Mouse (Mus musculus) thymus, adult 2 months (tissue): ENCODE measurements around the gene Ech1. TPM values are rescaled to one million over a fixed set of nuclear protein-coding genes. Genes with fewer than 3 reads are reported as not detected.

ENCODE experiments used
- DNase-seq: peaks from one replicate; pipeline ENCODE4 v3.0.0; 2021
- H3K27ac ChIP-seq: fragments of 200-500 bp; 2 replicates; pipeline ENCODE4 v1.5.1; 2012; ENCODE audit warnings: low read length, control low read depth; ENCODE audit not compliant: control insufficient read depth, insufficient read depth
- H3K27me3 ChIP-seq: fragments of 200-500 bp; 2 replicates; pipeline ENCODE4 v1.6.1; 2012; ENCODE audit warnings: mild to moderate bottlenecking, low read length, moderate library complexity, mixed read lengths; ENCODE audit not compliant: control insufficient read depth, insufficient read depth
- H3K36me3 ChIP-seq: fragments of 200-500 bp; 2 replicates; pipeline ENCODE4 v1.6.1; 2012; ENCODE audit warnings: mild to moderate bottlenecking, low read length, moderate library complexity; ENCODE audit not compliant: control insufficient read depth, insufficient read depth
- H3K4me1 ChIP-seq: fragments of 200-500 bp; replicated peaks from 2 replicates; pipeline ENCODE4 v1.6.1; 2012; ENCODE audit warnings: low read length; ENCODE audit not compliant: control insufficient read depth, insufficient read depth
- H3K4me3 ChIP-seq: fragments of 200-500 bp; 2 replicates; pipeline ENCODE4 v1.5.1; 2012; ENCODE audit warnings: mild to moderate bottlenecking, low read length, control low read depth, moderate library complexity; ENCODE audit not compliant: control insufficient read depth, insufficient read depth
- CTCF ChIP-seq: fragments of 200-500 bp; IDR thresholded peaks from 2 replicates; pipeline ENCODE4 v1.5.1; 2012; ENCODE audit warnings: mild to moderate bottlenecking, control low read depth, low read length, moderate library complexity, borderline replicate concordance; ENCODE audit not compliant: control insufficient read depth, poor library complexity, insufficient read depth; ENCODE audit errors: extremely low read depth
- POLR2A ChIP-seq: fragments of 200-500 bp; IDR thresholded peaks from 2 replicates; pipeline ENCODE4 v1.6.1; 2012; ENCODE audit warnings: mild to moderate bottlenecking, low read length, control low read depth, moderate library complexity; ENCODE audit not compliant: control insufficient read depth, poor library complexity, insufficient read depth; ENCODE audit errors: extremely low read depth
- WGBS: fragments of 180-500 bp; shearing (Covaris S2); methylation state at CpG from one replicate; pipeline ENCODE4 v1.1.7; 2018; 5-methylcytosine and 5-hydroxymethylcytosine counted together
- polyA plus RNA-seq: library from polyadenylated mRNA; depleted of rRNA; stranded (reverse); fragments of >200 nt; gene quantifications from 2 replicates; pipeline ENCODE4 v1.2.3, GENCODE M21; 2012; rRNA removed

The Ech1 gene
- polyA plus RNA-seq = 287 and 359 TPM in 2 replicates

DNA sequence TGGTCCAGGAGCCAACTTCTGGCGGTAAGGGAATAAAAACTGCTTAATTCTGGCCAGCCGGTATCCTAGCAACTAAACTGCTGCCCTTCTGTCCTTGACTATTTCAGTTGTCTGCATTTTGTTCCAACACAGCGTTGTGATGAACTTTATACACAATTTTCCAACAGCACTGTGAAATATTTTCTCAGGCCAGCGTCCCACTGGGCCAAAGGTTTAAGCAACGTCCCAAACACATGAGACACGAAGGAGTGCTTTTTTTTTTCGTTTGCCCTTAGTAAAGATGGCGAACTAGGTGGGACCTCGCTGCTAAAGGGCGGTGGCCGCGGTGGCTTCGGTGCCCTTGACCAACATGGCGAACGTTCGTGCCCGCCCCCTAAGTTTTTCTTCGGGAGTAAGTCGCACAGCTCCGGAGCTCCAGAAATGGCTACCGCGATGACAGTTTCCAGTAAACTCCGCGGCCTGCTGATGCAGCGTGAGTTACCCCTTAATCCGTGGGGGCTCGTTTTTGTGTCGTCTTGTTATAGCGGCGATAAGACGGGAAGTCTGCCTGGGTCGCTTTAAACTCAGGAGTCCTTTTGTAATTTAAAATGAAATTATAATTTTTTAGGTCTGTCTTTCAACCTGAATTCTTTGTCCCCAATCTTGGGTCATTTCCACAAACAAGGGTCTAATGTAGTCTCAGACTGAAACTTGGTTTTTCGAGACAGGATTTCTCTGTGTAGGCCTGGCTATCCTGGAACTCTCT lies at the start of gene Ech1:
Ech1 (plus strand) TSS at position 277 of the 745 bp plus-strand sequence.
- H3K4me3 ChIP-seq = peak within 1 kb of the TSS; percentile 55
- peaks cover 21% of the 10 kb centered on the region for H3K4me1 ChIP-seq
- TF ChIP-seq POLR2A (peak; percentile 42; the same call in 1 of the 2 replicates), CTCF (no peak)

DNA sequence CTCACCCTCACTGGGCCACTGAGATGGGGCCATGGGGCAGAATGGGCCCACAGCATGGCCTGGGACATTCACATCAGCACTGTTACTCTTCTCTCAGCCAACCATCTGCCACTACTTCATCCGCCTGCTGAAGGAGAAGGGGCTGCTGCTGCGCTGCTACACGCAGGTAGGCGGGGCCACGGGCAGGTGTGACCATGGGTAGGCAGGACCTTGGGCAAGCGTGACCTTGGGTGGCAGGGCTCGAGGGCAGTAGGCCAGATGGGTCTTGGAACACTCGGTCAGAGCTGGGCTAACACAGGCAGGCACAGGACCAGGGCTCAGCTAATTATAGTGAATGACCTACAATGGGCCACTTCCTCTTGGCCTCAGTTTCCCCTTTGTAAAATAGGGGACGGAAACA lies 46.2 kb upstream of the Ech1 start:
- Histone ChIP-seq H3K4me1 (peaks cover 31% of the 10 kb centered on the region), H3K27me3 (no peaks in the 10 kb centered on the region), H3K4me3 (no peak overlapping the region), H3K36me3 (no peaks in the 10 kb centered on the region), H3K27ac (no peak overlapping the region)
- WGBS = 97% methylated on average over 9 of the region's 9 CpGs
- DNase-seq = no peak
- TF ChIP-seq POLR2A (no peak), CTCF (no peak)

More for the DNA sequence above, at the start of gene Ech1:
- Histone ChIP-seq H3K36me3 (peaks cover 30% of the 10 kb centered on the region), H3K27me3 (no peaks in the 10 kb centered on the region), H3K27ac (peak within 1 kb of the TSS; percentile 52)
- peak; percentile 87 for DNase-seq
- 2% methylated on average over 33 of the region's 33 CpGs for WGBS

DNA sequence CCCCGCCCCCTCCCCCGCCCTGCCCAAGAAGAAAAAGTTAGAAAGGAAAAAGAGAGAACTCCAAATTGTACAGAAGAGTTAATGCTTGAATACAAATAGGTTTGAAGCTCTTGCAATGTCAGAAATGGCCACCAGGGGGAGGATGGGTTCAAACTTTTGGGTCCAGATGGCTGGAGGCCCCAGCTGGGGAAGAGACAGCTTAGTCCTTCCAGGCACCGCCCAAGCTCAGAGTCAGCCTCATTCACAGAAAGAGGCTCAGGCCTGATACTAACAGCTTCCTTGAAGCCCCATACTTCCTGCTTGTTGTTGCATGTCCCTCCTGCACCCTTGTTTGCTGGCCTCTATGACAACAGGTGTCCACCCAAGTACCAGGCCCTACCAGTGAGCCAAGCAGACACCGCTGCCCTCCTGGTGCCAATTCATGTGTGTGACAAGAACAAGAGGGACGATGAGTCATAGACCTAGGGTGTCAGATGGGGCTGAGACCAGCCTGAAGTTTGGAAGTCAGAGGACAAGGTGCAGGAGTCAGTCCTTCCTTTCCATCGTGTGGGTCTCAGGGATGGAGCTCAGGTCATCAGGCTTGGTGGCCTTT lies 44.9 kb upstream of the Ech1 start:
- H3K27ac ChIP-seq = peak overlapping the region; percentile 96
- no peaks in the 10 kb centered on the region for H3K27me3 ChIP-seq
- peak; percentile 79; the same call in 1 of the 2 replicates for TF ChIP-seq CTCF
- no peak for TF ChIP-seq POLR2A
- DNase-seq = peak; percentile 94
- peaks cover 45% of the 10 kb centered on the region for H3K4me1 ChIP-seq
- 37% methylated on average over 6 of the region's 6 CpGs for WGBS
- no peaks in the 10 kb centered on the region for H3K36me3 ChIP-seq
- H3K4me3 ChIP-seq = peak overlapping the region; percentile 16

- Histone ChIP-seq H3K4me3 (peak overlapping the region; percentile 16; the same call in 1 of the 2 replicates), H3K27ac (peak overlapping the region; percentile 96), H3K36me3 (no peaks in the 10 kb centered on the region), H3K27me3 (no peaks in the 10 kb centered on the region), H3K4me1 (peaks cover 52% of the 10 kb centered on the region)
- 2% methylated on average over 7 of the region's 7 CpGs for WGBS
- DNase-seq = peak; percentile 70
- no peak for TF ChIP-seq CTCF
- no peak for TF ChIP-seq POLR2A
These were observed 44.2 kb upstream of the Ech1 start for GRCm38 (mm10) chr7:28780857-28781256.

GRCm38 (mm10) chr7:28781261-28781663 lies 43.8 kb upstream of the Ech1 start:
- peak; percentile 84 for DNase-seq
- Histone ChIP-seq H3K36me3 (no peaks in the 10 kb centered on the region), H3K27ac (peak overlapping the region; percentile 96), H3K27me3 (no peaks in the 10 kb centered on the region), H3K4me1 (peaks cover 52% of the 10 kb centered on the region), H3K4me3 (no peak overlapping the region; the same call in 1 of the 2 replicates)
- 12% methylated on average over 8 of the region's 8 CpGs for WGBS
- TF ChIP-seq CTCF = no peak; the same call in 1 of the 2 replicates
- peak; percentile 79 for TF ChIP-seq POLR2A

GRCm38 (mm10) chr7:28785161-28785560 lies 39.9 kb upstream of the Ech1 start:
- Histone ChIP-seq H3K27ac (peak overlapping the region; percentile 56; the same call in 1 of the 2 replicates), H3K4me1 (peaks cover 67% of the 10 kb centered on the region), H3K4me3 (no peak overlapping the region), H3K27me3 (no peaks in the 10 kb centered on the region), H3K36me3 (no peaks in the 10 kb centered on the region)
- DNase-seq = peak; percentile 56
- 28% methylated on average over 5 of the region's 5 CpGs for WGBS
- no peak for TF ChIP-seq CTCF
- no peak for TF ChIP-seq POLR2A
